Mouse (Mus musculus) right cerebral cortex, adult 18-20 months (tissue): ENCODE measurements around the gene Slitrk5.
"Not testable (repeated sequence)": the region's sequence is repeated elsewhere in the genome, so short reads cannot be mapped to it uniquely, and the experiment has no call there.

Experiments
- DNase-seq: peaks from one replicate; pipeline ENCODE4 v3.0.0; 2022; ENCODE audit warnings: mixed read lengths

Gene Slitrk5

GRCm38 (mm10) chr14:111674664-111675147 lies at the start of gene Slitrk5:
TSS of gene Slitrk5 (plus strand) at chr14:111675097.
- DNase-seq: peak; percentile 95

DNA sequence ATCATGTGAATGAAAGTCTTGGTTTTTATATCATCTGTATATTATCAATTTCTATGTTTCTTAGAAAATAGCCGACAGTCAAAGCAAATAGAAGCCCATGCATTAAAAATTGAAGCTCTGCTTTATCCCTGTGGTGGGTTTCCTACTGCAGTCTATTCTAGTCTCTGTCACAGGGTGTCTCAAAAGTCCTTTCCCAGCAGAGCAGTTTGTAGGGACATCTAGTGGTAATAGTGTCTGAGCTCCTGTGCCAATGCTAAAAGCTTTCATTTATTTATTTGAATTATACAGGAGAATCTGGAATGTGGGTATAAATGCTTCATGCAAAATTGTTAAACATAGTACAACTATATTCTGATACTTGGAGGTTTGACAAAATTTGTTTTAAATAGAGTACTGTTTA lies 2.0 kb upstream of the Slitrk5 start:
- no peak for DNase-seq

GRCm38 (mm10) chr14:111675211-111676165 lies 591 bp downstream of the Slitrk5 start:
- DNase-seq: peak; percentile 61

DNA sequence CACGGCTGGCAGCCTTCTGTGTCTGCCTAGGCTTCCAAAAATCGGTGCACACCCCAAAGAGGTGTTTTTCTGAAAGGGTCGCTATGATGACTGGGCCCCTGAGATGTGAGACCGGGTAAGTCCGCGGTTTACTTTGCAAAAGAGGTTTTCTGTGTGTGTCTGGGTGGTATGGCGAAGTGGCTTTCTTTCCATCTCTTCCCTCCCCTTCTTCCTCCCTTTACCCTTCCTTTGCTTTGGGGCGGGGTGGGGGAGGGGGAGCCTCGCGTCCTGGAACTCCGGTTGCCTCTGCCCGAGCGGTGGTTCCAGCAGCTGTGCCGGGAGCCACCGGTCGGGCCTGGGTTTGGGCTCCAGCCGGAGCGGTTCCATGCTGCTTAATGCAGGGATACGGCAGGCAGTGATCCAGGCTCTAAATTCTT lies 1.3 kb downstream of the Slitrk5 start:
- peak; percentile 57 for DNase-seq

DNA sequence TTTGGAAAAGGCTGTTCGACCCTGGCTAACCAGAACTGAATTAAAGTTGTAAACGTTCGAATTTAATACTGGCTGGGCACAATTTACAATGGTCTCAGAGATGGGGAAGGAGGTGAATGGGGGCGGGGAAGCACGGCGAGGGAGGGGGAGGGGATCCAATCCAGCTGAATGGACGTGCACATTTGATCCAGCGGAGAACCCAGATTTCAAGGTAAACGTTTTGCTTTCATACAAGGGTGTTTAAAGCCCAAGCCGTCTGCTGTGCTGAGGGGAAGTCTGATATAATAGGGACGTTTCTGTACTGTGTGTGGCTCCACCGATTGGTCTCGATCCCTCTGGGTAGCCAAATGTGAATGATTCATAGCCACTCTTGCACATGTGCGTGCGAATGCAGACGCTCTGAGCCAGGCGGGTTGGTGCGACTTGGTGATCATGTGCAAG lies 2.0 kb downstream of the Slitrk5 start:
- DNase-seq: peak; percentile 69

DNA sequence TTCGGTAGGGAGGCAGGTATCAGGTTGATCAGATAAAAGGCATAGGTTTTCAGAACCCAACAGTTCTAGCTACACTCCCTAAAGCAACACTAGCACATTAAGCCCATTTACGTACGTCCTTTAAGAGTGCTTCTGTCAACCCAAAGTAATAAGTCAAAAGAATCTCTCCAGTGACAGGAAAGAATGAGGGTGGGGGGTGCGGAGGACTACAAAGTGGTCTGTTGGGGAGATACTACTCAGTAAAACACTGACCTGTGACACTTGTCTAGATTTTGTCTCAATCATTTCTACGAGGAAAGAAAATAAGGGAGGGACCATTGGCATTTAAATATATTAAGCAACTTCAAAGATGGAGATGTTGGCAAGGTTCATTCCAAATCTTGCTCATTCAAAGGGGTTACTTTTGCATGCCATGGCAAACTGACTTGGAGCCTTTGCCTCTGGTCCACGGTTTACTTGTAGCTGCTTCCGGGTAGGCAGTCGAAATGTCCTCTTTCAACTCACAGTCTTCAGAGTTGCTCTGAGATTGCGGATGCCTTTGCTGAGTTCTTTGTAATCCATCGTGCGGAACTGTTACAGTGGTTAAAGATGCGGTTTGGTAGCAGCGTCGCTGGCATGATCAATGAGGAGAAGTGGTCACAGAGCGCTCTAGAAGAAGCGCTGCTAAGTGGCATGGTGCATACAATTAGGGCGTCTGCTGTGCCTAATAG lies 2.6 kb downstream of the Slitrk5 start:
- no peak for DNase-seq

DNA sequence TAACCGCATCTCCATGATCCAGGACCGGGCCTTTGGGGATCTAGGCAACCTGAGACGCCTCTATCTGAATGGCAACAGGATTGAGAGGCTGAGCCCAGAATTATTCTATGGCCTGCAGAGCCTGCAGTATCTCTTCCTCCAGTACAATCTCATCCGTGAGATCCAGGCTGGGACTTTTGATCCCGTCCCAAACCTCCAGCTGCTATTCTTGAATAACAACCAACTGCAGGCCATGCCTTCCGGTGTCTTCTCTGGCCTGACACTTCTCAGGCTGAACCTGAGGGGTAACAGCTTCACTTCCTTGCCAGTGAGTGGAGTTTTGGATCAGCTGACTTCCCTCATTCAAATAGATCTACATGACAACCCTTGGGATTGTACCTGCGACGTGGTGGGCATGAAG lies 5.4 kb downstream of the Slitrk5 start:
- no peak for DNase-seq

- peak; percentile 61 for DNase-seq
Measured at GRCm38 (mm10) chr14:111681092-111681708, 6.3 kb downstream of the Slitrk5 start.

GRCm38 (mm10) chr14:111681773-111682172 lies 6.9 kb downstream of the Slitrk5 start:
- no peak for DNase-seq

GRCm38 (mm10) chr14:111683543-111683942 lies 8.6 kb downstream of the Slitrk5 start:
- no peak for DNase-seq

GRCm38 (mm10) chr14:111690139-111690538 lies 15.2 kb downstream of the Slitrk5 start:
- not testable (repeated sequence) for DNase-seq

DNA sequence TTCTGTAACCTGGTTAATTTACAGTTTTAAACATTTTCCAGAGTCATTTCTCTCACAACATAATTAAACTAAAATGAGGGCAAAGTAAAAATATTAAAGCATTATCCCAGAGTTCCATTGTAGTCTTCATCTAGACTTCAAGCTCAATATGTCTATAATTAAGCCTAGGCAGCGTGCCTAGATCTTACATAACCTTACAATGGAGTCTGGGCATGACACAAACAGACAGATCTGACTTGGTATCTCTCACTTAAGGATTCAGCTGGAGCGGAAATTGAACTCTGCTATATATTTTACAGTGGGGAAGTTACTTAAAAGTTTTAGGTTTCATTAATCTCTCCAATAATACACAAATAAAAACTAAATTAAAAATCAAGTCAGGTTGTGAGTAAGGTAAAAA lies 54.9 kb downstream of the Slitrk5 start:
- DNase-seq: peak; percentile 9
